Mouse (Mus musculus): Measurements from ENCODE around the gene P4ha2. TPM values are rescaled to one million over a fixed set of nuclear protein-coding genes. Genes with fewer than 3 reads are reported as not detected.

The P4ha2 gene
- total and polyA plus RNA-seq, 2 experiments, result 2.9 to 4.4 TPM

DNA sequence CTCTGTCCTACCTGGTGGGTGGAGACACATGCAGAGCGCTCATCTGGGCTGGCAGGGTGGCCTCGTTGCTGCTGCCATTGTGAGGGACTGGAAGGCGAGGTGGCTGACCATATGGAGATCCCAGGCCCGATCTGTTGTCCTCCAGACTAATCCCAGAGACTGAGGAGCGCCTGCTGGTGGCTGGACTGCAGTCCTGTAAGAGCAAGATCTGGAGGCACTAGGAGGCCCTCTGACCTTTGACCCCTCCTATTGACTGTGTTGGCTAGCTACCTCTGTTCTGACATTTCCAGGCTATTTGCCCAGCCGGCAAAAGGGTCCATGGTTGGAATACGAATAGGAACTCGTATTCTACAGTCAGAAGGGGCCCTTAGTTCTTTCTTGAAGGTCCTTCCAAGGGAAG lies 43.8 kb upstream of the P4ha2 start:
- WGBS, result 23% methylated on average over 8 of the region's 8 CpGs

GRCm38 (mm10) chr11:54057428-54057827 lies 42.5 kb upstream of the P4ha2 start:
- Histone ChIP-seq H3K4me1 (ENCODE audit: control insufficient read depth, insufficient read depth, low read length) (peaks cover 5% of the 10 kb centered on the region), H3K79me2 (ENCODE audit: control insufficient read depth, insufficient read depth, low read length) (no peaks in the 10 kb centered on the region), H3K27ac (replicated peaks; ENCODE audit: insufficient read depth, low read depth, low read length) (no peak overlapping the region), H3K4me3 (ENCODE audit: insufficient read depth, low read depth, low read length) (no peak overlapping the region), H3K9ac (ENCODE audit: low read depth, low read length) (no peak overlapping the region), H3K27me3 (ENCODE audit: control insufficient read depth, insufficient read depth, low read length) (no peaks in the 10 kb centered on the region), H3K36me3 (ENCODE audit: control insufficient read depth, insufficient read depth, low read length) (no peaks in the 10 kb centered on the region)
- DNase-seq (ENCODE audit: extremely low read depth, low read depth, low spot score), result no peak
- TF ChIP-seq POLR2A (IDR thresholded peaks at IDR 0.05; ENCODE audit: extremely low read depth, insufficient read depth, low read length), result no peak
- no peak for TF ChIP-seq CTCF (IDR thresholded peaks at IDR 0.05; ENCODE audit: low read depth, low read length)
- WGBS, result 78% methylated on average over 2 of the region's 2 CpGs

More for the DNA sequence above, 43.8 kb upstream of the P4ha2 start:
- Histone ChIP-seq H3K4me1 (ENCODE audit: control insufficient read depth, insufficient read depth, low read length) (peaks cover 5% of the 10 kb centered on the region), H3K27me3 (ENCODE audit: control insufficient read depth, insufficient read depth, low read length) (no peaks in the 10 kb centered on the region), H3K79me2 (ENCODE audit: control insufficient read depth, insufficient read depth, low read length) (no peaks in the 10 kb centered on the region), H3K4me3 (ENCODE audit: insufficient read depth, low read depth, low read length) (no peak overlapping the region), H3K9ac (ENCODE audit: low read depth, low read length) (no peak overlapping the region), H3K27ac (replicated peaks; ENCODE audit: insufficient read depth, low read depth, low read length) (no peak overlapping the region), H3K36me3 (ENCODE audit: control insufficient read depth, insufficient read depth, low read length) (no peaks in the 10 kb centered on the region)
- DNase-seq (ENCODE audit: extremely low read depth, low read depth, low spot score), result peak; percentile 92
- TF ChIP-seq POLR2A (IDR thresholded peaks at IDR 0.05; ENCODE audit: extremely low read depth, insufficient read depth, low read length) (no peak), CTCF (IDR thresholded peaks at IDR 0.05; ENCODE audit: low read depth, low read length) (peak; percentile 81)

DNA sequence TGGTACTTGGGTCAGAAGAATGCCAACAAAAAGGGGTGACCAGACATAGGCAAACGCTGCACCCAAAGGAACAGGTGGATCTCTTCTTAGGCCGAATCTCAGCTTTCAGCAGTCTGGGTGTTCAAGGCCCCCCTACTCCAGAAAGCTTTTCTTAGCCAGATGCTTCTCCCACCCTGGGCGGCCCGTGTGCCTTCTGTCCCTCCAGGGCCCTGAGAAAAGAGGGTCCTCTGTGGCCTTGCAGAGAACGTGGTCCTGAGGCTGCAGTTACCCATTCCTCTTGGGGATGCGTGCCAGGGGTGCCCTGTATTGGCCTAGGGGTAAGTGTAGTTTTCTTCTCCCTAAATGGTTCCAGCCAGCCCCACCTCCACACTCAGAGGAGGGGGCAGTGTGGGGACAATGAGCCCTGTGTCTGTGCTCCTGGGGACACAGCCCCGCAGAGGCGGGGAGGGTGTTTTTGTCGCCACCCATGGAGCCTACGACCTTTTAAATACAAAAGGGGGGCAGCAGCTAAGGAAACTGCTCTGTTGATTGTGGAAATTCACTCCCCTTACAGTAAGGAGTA lies 41.8 kb upstream of the P4ha2 start:
- TF ChIP-seq CTCF (IDR thresholded peaks at IDR 0.05; ENCODE audit: low read depth, low read length) (no peak), POLR2A (IDR thresholded peaks at IDR 0.05; ENCODE audit: extremely low read depth, insufficient read depth, low read length) (no peak)
- Histone ChIP-seq H3K4me3 (ENCODE audit: insufficient read depth, low read depth, low read length) (no peak overlapping the region), H3K9ac (ENCODE audit: low read depth, low read length) (no peak overlapping the region), H3K27ac (replicated peaks; ENCODE audit: insufficient read depth, low read depth, low read length) (no peak overlapping the region), H3K4me1 (ENCODE audit: control insufficient read depth, insufficient read depth, low read length) (peaks cover 5% of the 10 kb centered on the region), H3K36me3 (ENCODE audit: control insufficient read depth, insufficient read depth, low read length) (no peaks in the 10 kb centered on the region), H3K79me2 (ENCODE audit: control insufficient read depth, insufficient read depth, low read length) (no peaks in the 10 kb centered on the region), H3K27me3 (ENCODE audit: control insufficient read depth, insufficient read depth, low read length) (no peaks in the 10 kb centered on the region)
- WGBS, result 83% methylated on average over 10 of the region's 10 CpGs
- no peak for DNase-seq (ENCODE audit: extremely low read depth, low read depth, low spot score)

- Histone ChIP-seq H3K79me2 (ENCODE audit: control insufficient read depth, insufficient read depth, low read length) (no peaks in the 10 kb centered on the region), H3K4me3 (ENCODE audit: insufficient read depth, low read depth, low read length) (no peak overlapping the region), H3K27ac (replicated peaks; ENCODE audit: insufficient read depth, low read depth, low read length) (no peak overlapping the region), H3K9ac (ENCODE audit: low read depth, low read length) (no peak overlapping the region), H3K27me3 (ENCODE audit: control insufficient read depth, insufficient read depth, low read length) (no peaks in the 10 kb centered on the region), H3K4me1 (ENCODE audit: control insufficient read depth, insufficient read depth, low read length) (peaks cover 5% of the 10 kb centered on the region), H3K36me3 (ENCODE audit: control insufficient read depth, insufficient read depth, low read length) (no peaks in the 10 kb centered on the region)
- no peak for DNase-seq (ENCODE audit: extremely low read depth, low read depth, low spot score)
- 84% methylated on average over 6 of the region's 6 CpGs for WGBS
- TF ChIP-seq POLR2A (IDR thresholded peaks at IDR 0.05; ENCODE audit: extremely low read depth, insufficient read depth, low read length), result no peak
- no peak for TF ChIP-seq CTCF (IDR thresholded peaks at IDR 0.05; ENCODE audit: low read depth, low read length)
These were observed 41.3 kb upstream of the P4ha2 start for GRCm38 (mm10) chr11:54058643-54059042.

- H3K4me1 ChIP-seq (ENCODE audit: control insufficient read depth, insufficient read depth, low read length), result peaks cover 5% of the 10 kb centered on the region
- no peaks in the 10 kb centered on the region for H3K27me3 ChIP-seq (ENCODE audit: control insufficient read depth, insufficient read depth, low read length)
- H3K27ac ChIP-seq (replicated peaks; ENCODE audit: insufficient read depth, low read depth, low read length), result no peak overlapping the region
- TF ChIP-seq POLR2A (IDR thresholded peaks at IDR 0.05; ENCODE audit: extremely low read depth, insufficient read depth, low read length) (no peak), CTCF (IDR thresholded peaks at IDR 0.05; ENCODE audit: low read depth, low read length) (no peak)
- H3K36me3 ChIP-seq (ENCODE audit: control insufficient read depth, insufficient read depth, low read length), result no peaks in the 10 kb centered on the region
- 83% methylated on average over 1 of the region's 1 CpGs for WGBS
- H3K79me2 ChIP-seq (ENCODE audit: control insufficient read depth, insufficient read depth, low read length), result no peaks in the 10 kb centered on the region
- no peak overlapping the region for H3K9ac ChIP-seq (ENCODE audit: low read depth, low read length)
- no peak for DNase-seq (ENCODE audit: extremely low read depth, low read depth, low spot score)
- H3K4me3 ChIP-seq (ENCODE audit: insufficient read depth, low read depth, low read length), result no peak overlapping the region
These were observed 40.4 kb upstream of the P4ha2 start for GRCm38 (mm10) chr11:54059526-54059925.

DNA sequence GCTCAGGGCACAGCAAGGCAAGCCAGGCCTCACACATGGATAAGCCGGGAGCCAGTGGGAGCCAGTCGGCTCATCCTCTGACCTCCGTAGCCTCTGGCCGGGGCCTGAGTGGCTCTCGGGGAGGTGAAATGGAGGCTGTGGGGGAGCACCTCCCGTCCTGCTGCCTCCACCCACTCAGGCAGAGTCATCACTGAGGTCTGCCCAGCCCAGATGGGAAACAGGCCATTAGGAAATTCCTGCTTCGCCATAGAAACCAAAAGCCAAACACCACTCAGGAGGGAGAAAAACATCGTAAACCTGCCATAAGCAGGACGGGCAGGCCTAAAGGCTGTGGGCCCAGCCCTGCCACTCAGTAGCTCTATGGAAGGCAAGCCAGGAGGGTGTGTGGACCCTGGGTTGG lies 39.6 kb upstream of the P4ha2 start:
- WGBS, result 71% methylated on average over 9 of the region's 9 CpGs
- H3K4me3 ChIP-seq (ENCODE audit: insufficient read depth, low read depth, low read length), result no peak overlapping the region
- no peaks in the 10 kb centered on the region for H3K79me2 ChIP-seq (ENCODE audit: control insufficient read depth, insufficient read depth, low read length)
- no peaks in the 10 kb centered on the region for H3K36me3 ChIP-seq (ENCODE audit: control insufficient read depth, insufficient read depth, low read length)
- no peak overlapping the region for H3K27ac ChIP-seq (replicated peaks; ENCODE audit: insufficient read depth, low read depth, low read length)
- TF ChIP-seq CTCF (IDR thresholded peaks at IDR 0.05; ENCODE audit: low read depth, low read length) (no peak), POLR2A (IDR thresholded peaks at IDR 0.05; ENCODE audit: extremely low read depth, insufficient read depth, low read length) (no peak)
- H3K4me1 ChIP-seq (ENCODE audit: control insufficient read depth, insufficient read depth, low read length), result peaks cover 5% of the 10 kb centered on the region
- no peaks in the 10 kb centered on the region for H3K27me3 ChIP-seq (ENCODE audit: control insufficient read depth, insufficient read depth, low read length)
- no peak overlapping the region for H3K9ac ChIP-seq (ENCODE audit: low read depth, low read length)
- no peak for DNase-seq (ENCODE audit: extremely low read depth, low read depth, low spot score)
